Mouse (Mus musculus) liver, embryonic 15.5 days (tissue): ENCODE results near the gene Ccr5. TPM values are rescaled to one million over a fixed set of nuclear protein-coding genes. Genes with fewer than 3 reads are reported as not detected.
"Not testable (repeated sequence)": the region's sequence is repeated elsewhere in the genome, so short reads cannot be mapped to it uniquely, and the experiment has no call there.

Source experiments
- ATAC-seq: fragments of 200-750 bp; cut with Nextera tagmentation; 2 replicates; pipeline ENCODE4 v1.8.0; 2017; ENCODE audit warnings: moderate number of reproducible peaks, mild to moderate bottlenecking, moderate library complexity; ENCODE audit not compliant: insufficient read depth
- H3K27ac ChIP-seq: fragments of 300-500 bp; sonication (generic); replicated peaks from 2 replicates; pipeline ENCODE4 v1.5.1; 2015; ENCODE audit warnings: mild to moderate bottlenecking, inconsistent platforms
- H3K27me3 ChIP-seq: fragments of 300-500 bp; sonication (generic); 2 replicates; pipeline ENCODE4 v1.6.1; 2015; ENCODE audit warnings: mild to moderate bottlenecking, inconsistent platforms
- H3K36me3 ChIP-seq: fragments of 300-500 bp; sonication (generic); replicated peaks from 2 replicates; pipeline ENCODE4 v1.6.1; 2015; ENCODE audit warnings: moderate library complexity, mild to moderate bottlenecking, inconsistent platforms
- H3K4me1 ChIP-seq: fragments of 300-500 bp; sonication (generic); replicated peaks from 2 replicates; pipeline ENCODE4 v1.6.1; 2015; ENCODE audit warnings: inconsistent platforms
- H3K4me2 ChIP-seq: fragments of 300-500 bp; sonication (generic); 2 replicates; pipeline ENCODE4 v1.6.1; 2015; ENCODE audit warnings: moderate library complexity, mild to moderate bottlenecking, inconsistent platforms
- H3K4me3 ChIP-seq: fragments of 300-500 bp; sonication (generic); replicated peaks from 2 replicates; pipeline ENCODE4 v1.5.1; 2015; ENCODE audit warnings: mild to moderate bottlenecking, inconsistent platforms
- H3K9ac ChIP-seq: fragments of 300-500 bp; sonication (generic); 2 replicates; pipeline ENCODE4 v1.6.1; 2015; ENCODE audit warnings: moderate library complexity, mild to moderate bottlenecking, inconsistent platforms
- H3K9me3 ChIP-seq: fragments of 300-500 bp; sonication (generic); replicated peaks from 2 replicates; pipeline ENCODE4 v1.6.1; 2016; ENCODE audit warnings: inconsistent platforms
- WGBS: fragments of 180-500 bp; shearing (Covaris S2); methylation state at CpG from one replicate; pipeline ENCODE4 v1.1.7; 2015; ENCODE audit warnings: mixed read lengths; ENCODE audit not compliant: insufficient replicate concordance; 5-methylcytosine and 5-hydroxymethylcytosine counted together
- polyA plus RNA-seq: library from polyadenylated mRNA; unstranded; fragments of >200 nt; fragmentation: Nextera tagmentation; extraction: Ambion mirVana; gene quantifications from 2 replicates; pipeline ENCODE4 v1.2.1, GENCODE M21; 2015

Ccr5 gene
- polyA plus RNA-seq, result 0.99 and 1.9 TPM in 2 replicates

DNA sequence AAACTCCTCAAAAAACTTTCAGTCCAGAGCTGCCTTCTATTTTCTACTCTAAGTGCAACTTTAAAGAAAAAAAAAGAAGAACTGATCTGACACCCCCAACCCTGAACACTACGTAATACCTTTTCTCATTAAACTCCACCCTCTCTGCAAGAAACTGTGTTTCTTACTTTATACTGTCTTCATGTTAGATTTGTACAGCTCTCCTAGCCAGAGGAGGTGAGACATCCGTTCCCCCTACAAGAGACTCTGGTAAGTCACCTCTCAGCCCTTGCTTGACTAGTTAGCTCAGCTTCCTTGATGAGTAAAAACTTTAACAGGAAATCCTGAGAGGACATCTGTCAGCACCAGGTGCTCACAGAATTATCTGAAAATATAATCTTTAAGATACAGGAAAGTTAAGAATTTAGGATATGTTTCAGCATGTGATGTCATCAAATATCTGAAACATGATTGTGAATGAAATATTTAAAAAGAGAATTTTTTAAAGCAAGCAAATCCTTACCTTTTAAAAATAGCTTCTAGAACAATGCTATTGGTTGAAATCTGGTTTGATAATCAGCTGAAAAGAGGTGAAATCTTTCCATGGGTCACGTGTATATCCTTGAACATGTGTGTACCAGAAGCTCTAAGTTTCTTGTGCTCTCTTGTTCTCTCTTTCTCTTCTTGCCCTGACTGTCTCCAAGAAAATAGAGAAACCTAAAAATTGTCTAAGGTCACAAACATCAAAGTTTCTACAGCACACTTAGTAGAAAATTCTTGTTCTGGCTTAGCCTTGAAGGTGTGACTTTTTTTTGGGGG is at the start of gene Ccr5:
Gene Ccr5, plus strand, starts transcription at position 157 of the 798 bp plus-strand sequence.
- no peak within 1 kb of the TSS for H3K9ac ChIP-seq
- ATAC-seq, result no peak

DNA sequence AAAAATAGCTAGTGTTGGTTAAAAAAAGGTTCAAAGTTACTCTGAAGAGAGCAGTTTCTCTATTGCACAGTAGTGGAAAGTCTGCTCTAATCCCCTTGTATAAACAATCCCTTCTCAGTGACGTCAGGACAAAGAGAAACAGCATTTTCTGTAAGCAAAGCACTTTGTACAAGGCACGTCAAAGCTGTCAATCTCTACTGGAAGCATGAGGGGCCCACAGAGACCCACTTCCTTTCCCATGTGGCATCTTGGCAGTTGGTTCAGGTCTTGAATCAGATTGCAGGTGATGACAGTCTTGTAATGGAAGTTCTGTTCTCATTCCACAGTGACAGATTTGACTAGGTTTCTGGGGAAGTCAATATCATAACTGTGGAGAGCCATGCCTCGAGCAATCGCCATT is 41.5 kb upstream of the Ccr5 start:
- no peaks in the 10 kb centered on the region for H3K36me3 ChIP-seq
- no peak overlapping the region for H3K9ac ChIP-seq
- no peaks in the 10 kb centered on the region for H3K4me1 ChIP-seq
- no peaks in the 10 kb centered on the region for H3K27me3 ChIP-seq
- no peak overlapping the region for H3K4me3 ChIP-seq
- H3K27ac ChIP-seq, result no peak overlapping the region
- no peaks in the 10 kb centered on the region for H3K9me3 ChIP-seq
- ATAC-seq, result no peak
- H3K4me2 ChIP-seq, result no peak overlapping the region
- 60% methylated on average over 4 of the region's 4 CpGs for WGBS

More for the DNA sequence above, at the start of gene Ccr5:
- no peaks in the 10 kb centered on the region for H3K9me3 ChIP-seq
- no peaks in the 10 kb centered on the region for H3K27me3 ChIP-seq
- H3K4me3 ChIP-seq, result no peak within 1 kb of the TSS
- H3K4me2 ChIP-seq, result no peak within 1 kb of the TSS
- no peaks in the 10 kb centered on the region for H3K36me3 ChIP-seq
- 40% methylated on average over 3 of the region's 3 CpGs for WGBS
- no peak within 1 kb of the TSS for H3K27ac ChIP-seq
- H3K4me1 ChIP-seq, result 0 out of 2 replicates have a peak, but pooled peaks cover 11% of the 10 kb centered on the region

DNA sequence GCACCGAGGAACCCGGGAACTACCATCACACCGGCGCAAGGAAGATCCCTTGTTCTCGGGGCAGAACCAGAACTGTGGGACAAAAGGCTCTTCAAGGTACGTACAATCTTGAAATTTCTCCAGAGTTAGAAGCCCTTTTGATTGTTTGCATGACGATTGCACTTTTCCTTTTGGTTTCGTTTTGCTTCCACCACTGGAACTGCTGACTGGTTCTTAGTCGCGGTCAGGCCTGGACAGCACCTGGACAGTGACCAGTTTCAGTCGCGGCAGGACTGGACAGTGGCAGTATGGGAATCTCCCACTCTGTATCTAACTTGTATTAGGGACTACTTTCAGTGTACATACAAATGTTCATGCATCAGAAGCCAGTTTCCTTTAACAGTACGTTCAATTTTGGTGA is 40.9 kb upstream of the Ccr5 start:
- H3K4me1 ChIP-seq, H3K9me3 ChIP-seq, H3K36me3 ChIP-seq, H3K27me3 ChIP-seq, H3K27ac ChIP-seq, ATAC-seq, H3K4me2 ChIP-seq, H3K4me3 ChIP-seq, H3K9ac ChIP-seq: not testable (repeated sequence)
- 84% methylated on average over 13 of the region's 13 CpGs for WGBS

DNA sequence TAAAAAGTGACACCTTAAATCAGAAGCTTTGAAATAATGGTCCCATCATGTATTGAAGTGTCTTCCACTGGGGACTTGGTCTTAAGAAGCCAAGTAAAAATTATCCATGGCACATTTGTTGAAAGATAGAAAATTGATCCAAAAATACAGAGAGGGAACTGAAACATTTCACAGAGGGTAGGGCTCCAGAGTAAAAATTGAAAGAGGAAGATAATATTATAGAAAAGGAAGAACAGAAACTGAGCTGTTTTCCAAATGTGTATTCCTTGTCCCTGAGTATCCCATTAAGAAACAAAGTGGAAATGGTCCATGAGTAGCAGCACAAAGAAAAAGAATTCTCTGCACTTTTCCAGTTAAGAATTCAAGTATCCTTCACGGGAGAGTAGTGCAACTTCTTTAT is 30.9 kb upstream of the Ccr5 start:
- no peaks in the 10 kb centered on the region for H3K9me3 ChIP-seq
- no peaks in the 10 kb centered on the region; the same call in 1 of the 2 replicates for H3K4me1 ChIP-seq
- no peaks in the 10 kb centered on the region for H3K27me3 ChIP-seq
- H3K4me3 ChIP-seq, result no peak overlapping the region
- 59% methylated on average over 1 of the region's 1 CpGs for WGBS
- no peak overlapping the region for H3K27ac ChIP-seq
- no peaks in the 10 kb centered on the region for H3K36me3 ChIP-seq
- H3K9ac ChIP-seq, result no peak overlapping the region
- H3K4me2 ChIP-seq, result no peak overlapping the region
- ATAC-seq, result no peak

DNA sequence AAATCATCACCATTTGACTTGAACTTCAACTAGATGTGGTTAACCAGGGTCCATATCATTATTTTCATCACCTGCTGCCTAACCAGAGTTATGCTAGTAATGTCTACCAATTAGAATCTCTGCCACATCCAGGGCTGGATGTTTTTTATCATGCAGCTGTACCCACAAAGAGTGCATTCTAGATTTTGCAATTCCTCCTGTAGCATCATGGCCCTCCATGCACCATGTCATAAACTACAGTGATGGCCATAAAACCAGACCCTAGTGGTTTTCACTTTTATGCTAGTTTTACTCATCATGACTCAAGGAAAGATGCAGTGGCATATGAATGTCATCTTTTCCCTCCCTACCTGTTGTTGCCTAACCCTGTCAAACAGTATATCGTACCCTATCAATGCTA is 22.2 kb upstream of the Ccr5 start:
- H3K4me2 ChIP-seq, result no peak overlapping the region
- no peaks in the 10 kb centered on the region for H3K27me3 ChIP-seq
- no peaks in the 10 kb centered on the region for H3K36me3 ChIP-seq
- H3K27ac ChIP-seq, result no peak overlapping the region
- H3K4me3 ChIP-seq, result no peak overlapping the region
- no peak for ATAC-seq
- peaks cover 13% of the 10 kb centered on the region for H3K4me1 ChIP-seq
- 88% methylated on average over 1 of the region's 1 CpGs for WGBS
- H3K9me3 ChIP-seq, result no peaks in the 10 kb centered on the region
- no peak overlapping the region for H3K9ac ChIP-seq

DNA sequence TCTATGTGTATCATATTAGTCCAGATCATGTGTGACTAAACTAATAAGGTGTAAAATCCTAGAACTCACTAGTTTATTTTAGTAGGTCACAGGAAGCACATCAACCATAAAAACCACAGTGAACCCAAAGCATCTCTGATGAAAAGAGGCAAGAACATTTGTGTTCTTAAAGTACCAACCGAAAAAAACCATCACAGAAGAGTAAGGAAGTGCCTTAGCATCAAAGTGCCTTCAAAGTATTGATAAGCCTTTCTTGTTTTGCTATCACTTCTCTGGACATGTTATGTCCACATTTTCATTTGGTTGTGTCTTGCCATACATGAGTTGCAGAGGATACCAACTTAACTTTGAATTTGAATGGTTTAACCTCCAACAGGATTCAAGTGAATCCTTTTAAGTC is 21.0 kb upstream of the Ccr5 start:
- WGBS, result 46% methylated on average over 1 of the region's 1 CpGs
- H3K27ac ChIP-seq, result no peak overlapping the region
- no peaks in the 10 kb centered on the region for H3K27me3 ChIP-seq
- no peak for ATAC-seq
- no peak overlapping the region for H3K4me2 ChIP-seq
- H3K36me3 ChIP-seq, result no peaks in the 10 kb centered on the region
- no peaks in the 10 kb centered on the region for H3K9me3 ChIP-seq
- H3K9ac ChIP-seq, result no peak overlapping the region
- peaks cover 13% of the 10 kb centered on the region for H3K4me1 ChIP-seq
- no peak overlapping the region for H3K4me3 ChIP-seq

DNA sequence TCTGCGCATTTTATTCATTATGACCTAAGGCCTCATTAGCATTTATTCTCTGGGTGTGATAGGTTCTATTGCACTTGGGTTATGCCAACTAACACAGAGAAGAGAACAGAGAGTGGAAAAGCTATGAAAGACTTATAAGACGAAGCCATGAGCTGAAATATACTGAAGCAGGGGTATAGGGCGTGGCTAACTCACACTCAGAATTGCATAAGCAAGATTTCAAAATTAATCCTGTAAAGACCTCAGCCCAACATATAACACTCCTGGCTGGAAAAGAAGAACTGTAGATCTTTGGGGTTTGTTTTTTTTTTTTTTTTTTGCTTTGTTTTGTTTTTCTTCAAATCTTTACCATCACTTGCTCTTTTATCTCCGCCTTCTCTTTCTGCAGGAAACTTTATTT is 19.6 kb upstream of the Ccr5 start, which contains the start of gene Ccr2:
Gene Ccr2, plus strand, starts transcription at position 228 of the 400 bp plus-strand sequence.
- H3K27ac ChIP-seq, result no peak within 1 kb of the TSS
- 66% methylated on average over 4 of the region's 4 CpGs for WGBS
- no peaks in the 10 kb centered on the region for H3K27me3 ChIP-seq
- H3K36me3 ChIP-seq, result no peaks in the 10 kb centered on the region
- H3K9me3 ChIP-seq, result no peaks in the 10 kb centered on the region
- H3K4me2 ChIP-seq, result no peak within 1 kb of the TSS
- H3K4me3 ChIP-seq, result no peak within 1 kb of the TSS
- H3K9ac ChIP-seq, result no peak within 1 kb of the TSS
- H3K4me1 ChIP-seq, result peaks cover 13% of the 10 kb centered on the region
- no peak for ATAC-seq

DNA sequence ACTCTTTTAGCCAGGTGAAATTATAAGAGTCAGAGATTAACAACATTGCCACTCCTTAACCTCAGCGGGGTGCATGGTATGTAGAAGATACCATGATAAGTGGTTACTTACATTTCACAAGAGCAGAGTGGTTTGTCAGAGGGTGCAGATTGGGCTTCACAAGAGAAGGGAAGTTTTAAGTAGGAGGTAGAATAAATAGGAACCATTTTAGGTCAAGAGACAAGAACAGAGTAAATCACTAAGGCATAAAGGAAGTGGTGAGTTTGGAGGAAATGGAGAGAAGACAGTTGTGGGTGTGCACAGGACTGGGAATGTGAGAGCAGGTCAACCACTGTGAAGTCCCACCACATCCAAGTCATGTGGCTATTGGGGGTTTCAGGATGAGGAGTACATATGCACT is 18.1 kb upstream of the Ccr5 start:
- Histone ChIP-seq H3K9ac (no peak overlapping the region), H3K9me3 (no peaks in the 10 kb centered on the region), H3K4me3 (no peak overlapping the region), H3K4me1 (peaks cover 16% of the 10 kb centered on the region), H3K27ac (no peak overlapping the region), H3K4me2 (no peak overlapping the region), H3K27me3 (no peaks in the 10 kb centered on the region), H3K36me3 (no peaks in the 10 kb centered on the region)
- WGBS, result 6% methylated on average over 1 of the region's 1 CpGs
- peak; percentile 44 for ATAC-seq

DNA sequence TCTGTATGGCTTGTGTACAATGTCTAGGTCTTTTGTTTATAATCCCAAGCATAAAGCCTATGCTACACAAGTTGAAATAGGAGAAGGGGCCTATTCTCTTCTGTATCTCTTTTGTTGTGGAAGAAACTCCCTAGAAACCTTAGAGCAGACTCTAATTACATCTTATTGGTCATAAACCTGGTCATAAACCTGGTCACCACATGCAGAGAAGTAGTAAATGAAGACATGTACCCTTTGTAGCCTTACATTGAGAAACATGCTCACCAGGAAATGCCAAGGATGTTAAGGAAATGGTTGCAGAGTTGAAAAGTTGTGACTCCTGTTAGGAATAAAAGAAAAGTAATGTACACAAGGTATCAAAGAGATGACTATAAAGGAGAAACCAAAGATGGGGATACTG is 16.1 kb upstream of the Ccr5 start:
- no peak for ATAC-seq
- H3K9me3 ChIP-seq, result no peaks in the 10 kb centered on the region

DNA sequence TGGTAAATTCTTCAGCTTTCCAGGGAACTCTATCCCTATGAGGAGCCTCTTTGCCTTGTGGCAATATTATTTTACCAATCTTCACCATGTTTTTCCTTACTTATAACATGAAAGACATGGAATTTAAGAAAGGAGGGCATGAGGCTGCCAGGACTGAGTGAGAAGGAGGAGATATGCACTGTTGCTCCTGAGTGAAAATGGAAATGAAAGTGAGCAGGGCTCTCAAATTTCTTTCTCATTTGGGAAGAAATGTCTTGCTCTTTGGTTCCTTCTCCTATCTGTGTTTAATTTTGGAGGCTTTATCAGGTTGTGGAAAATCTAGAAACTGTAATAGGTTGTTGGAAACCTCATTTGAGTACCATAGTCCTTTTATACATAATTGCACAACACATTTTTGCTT is 14.1 kb upstream of the Ccr5 start:
- no peaks in the 10 kb centered on the region for H3K27me3 ChIP-seq
- no peak overlapping the region for H3K4me2 ChIP-seq
- no peaks in the 10 kb centered on the region for H3K9me3 ChIP-seq
- no peaks in the 10 kb centered on the region for H3K36me3 ChIP-seq
- H3K4me3 ChIP-seq, result no peak overlapping the region
- H3K4me1 ChIP-seq, result peaks cover 32% of the 10 kb centered on the region
- no peak overlapping the region for H3K27ac ChIP-seq
- H3K9ac ChIP-seq, result no peak overlapping the region
- no peak for ATAC-seq

More for the DNA sequence above, 16.1 kb upstream of the Ccr5 start:
- Histone ChIP-seq H3K4me3 (no peak overlapping the region), H3K27ac (no peak overlapping the region), H3K36me3 (no peaks in the 10 kb centered on the region), H3K4me2 (no peak overlapping the region), H3K4me1 (peaks cover 26% of the 10 kb centered on the region), H3K27me3 (no peaks in the 10 kb centered on the region), H3K9ac (no peak overlapping the region)

DNA sequence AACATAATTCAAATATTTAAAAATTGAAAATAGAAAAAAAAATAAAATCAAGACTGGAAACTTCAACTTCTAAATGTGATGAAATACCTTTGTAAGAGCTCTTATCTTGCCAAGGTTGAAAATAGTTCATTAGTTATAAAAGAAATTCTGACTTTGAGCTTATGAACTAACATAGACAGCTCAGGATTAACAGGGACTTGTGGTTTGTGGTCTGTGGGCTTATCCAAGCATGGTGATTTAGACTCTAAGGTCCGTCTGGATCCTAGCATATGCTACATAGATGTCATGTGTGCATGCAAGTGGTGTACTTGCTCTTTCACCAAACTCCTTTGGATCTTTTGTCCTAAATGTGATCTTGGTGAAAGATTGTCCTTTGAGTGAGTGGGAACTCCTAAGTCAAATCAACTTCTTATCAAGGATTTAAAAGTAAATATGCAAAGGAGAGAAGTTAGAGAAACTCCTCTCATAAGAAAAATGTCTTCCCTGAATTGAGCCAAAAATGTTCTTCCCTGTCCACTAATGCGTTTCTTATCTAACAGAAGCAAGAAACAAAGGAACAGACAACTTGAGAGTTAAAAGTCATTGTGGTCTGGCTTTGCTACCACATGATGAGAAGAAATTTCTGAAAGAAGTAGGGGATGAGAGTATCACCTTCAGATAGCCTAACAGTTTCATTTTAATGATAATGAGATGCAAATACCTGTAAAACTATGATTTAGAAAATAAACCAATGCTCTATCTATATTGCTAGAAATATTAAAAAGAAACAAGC is 12.8 kb upstream of the Ccr5 start:
- no peak for ATAC-seq
- Histone ChIP-seq H3K27ac (no peak overlapping the region), H3K9ac (no peak overlapping the region), H3K4me3 (no peak overlapping the region), H3K36me3 (no peaks in the 10 kb centered on the region), H3K4me2 (no peak overlapping the region), H3K9me3 (no peaks in the 10 kb centered on the region), H3K27me3 (no peaks in the 10 kb centered on the region), H3K4me1 (peaks cover 35% of the 10 kb centered on the region)
- 7% methylated on average over 2 of the region's 2 CpGs for WGBS
